Mouse (Mus musculus): ENCODE results near the gene Cacna1c.

DNA sequence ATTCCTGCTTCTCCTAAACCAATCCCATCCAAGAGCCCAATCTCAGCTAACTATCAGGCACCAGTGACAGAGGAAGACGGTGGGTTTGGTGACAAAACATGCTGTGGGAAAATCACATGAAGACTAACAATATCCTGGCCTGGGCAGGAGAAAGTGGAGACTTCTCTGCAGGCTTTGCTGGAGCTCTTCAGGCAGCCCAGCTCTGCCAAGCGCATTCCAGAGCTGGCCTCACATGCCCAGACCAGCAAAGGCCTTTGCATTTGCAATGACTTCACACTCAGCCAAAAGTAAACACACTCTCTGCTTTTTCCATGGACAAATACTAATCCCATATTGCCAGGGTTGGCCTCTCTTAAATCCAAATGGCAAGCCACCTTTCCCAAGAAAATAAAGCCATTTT, 144.5 kb downstream of the Cacna1c start:
- TF ChIP-seq CTCF (IDR thresholded peaks at IDR 0.05; ENCODE audit: borderline replicate concordance, extremely low read depth, insufficient read depth, insufficient read length) (no peak), POLR2A (IDR thresholded peaks at IDR 0.05; ENCODE audit: borderline replicate concordance, extremely low read depth, insufficient read depth, insufficient read length, poor library complexity, severe bottlenecking) (no peak)
